Mouse (Mus musculus) heart, adult 2 months (tissue): Measurements from ENCODE around the gene Bmpr1b. TPM values are rescaled to one million over a fixed set of nuclear protein-coding genes. Genes with fewer than 3 reads are reported as not detected.

ENCODE experiments used
- DNase-seq, 2 experiments: peaks; one replicate each; pipeline ENCODE4 v3.0.0; 2021
- H3K27ac ChIP-seq: fragments of 200-600 bp; 2 replicates; pipeline ENCODE4 v1.8.1; 2022
- H3K27me3 ChIP-seq: fragments of 200-500 bp; 2 replicates; pipeline ENCODE4 v1.6.1; 2012; ENCODE audit warnings: mild to moderate bottlenecking, low read length, inconsistent platforms, mixed read lengths; ENCODE audit not compliant: control insufficient read depth, insufficient read depth
- H3K36me3 ChIP-seq: fragments of 200-500 bp; 2 replicates; pipeline ENCODE4 v1.6.1; 2012; ENCODE audit warnings: low read length, inconsistent platforms; ENCODE audit not compliant: control insufficient read depth, insufficient read depth
- H3K4me1 ChIP-seq: fragments of 200-500 bp; 2 replicates; pipeline ENCODE4 v1.6.1; 2011; ENCODE audit warnings: low read length; ENCODE audit not compliant: control insufficient read depth, insufficient read depth
- H3K4me3 ChIP-seq: fragments of 200-600 bp; 2 replicates; pipeline ENCODE4 v1.8.1; 2022
- H3K79me2 ChIP-seq: fragments of 200-500 bp; replicated peaks from 2 replicates; pipeline ENCODE4 v1.6.1; 2012; ENCODE audit warnings: mild to moderate bottlenecking, inconsistent platforms, low read length, moderate library complexity, mixed read lengths; ENCODE audit not compliant: control insufficient read depth, insufficient read depth
- H3K9ac ChIP-seq: fragments of 200-500 bp; 2 replicates; pipeline ENCODE4 v1.6.1; 2012; ENCODE audit warnings: low read depth, mild to moderate bottlenecking, control low read depth, inconsistent platforms, low read length, mixed read lengths
- CTCF ChIP-seq: fragments of 200-600 bp; IDR thresholded peaks from 2 replicates; pipeline ENCODE4 v1.8.1; 2022; ENCODE audit warnings: antibody characterized with exemption, mild to moderate bottlenecking, moderate library complexity
- EP300 ChIP-seq: fragments of 200-500 bp; IDR thresholded peaks from 2 replicates; pipeline ENCODE4 v1.6.1; 2011; ENCODE audit warnings: low read depth, low read length, control low read depth; ENCODE audit not compliant: insufficient read depth
- POLR2A ChIP-seq: fragments of 200-500 bp; IDR thresholded peaks from 2 replicates; pipeline ENCODE4 v1.6.1; 2011; ENCODE audit warnings: mild to moderate bottlenecking, low read depth, low read length, control low read depth; ENCODE audit not compliant: insufficient read depth
- WGBS: fragments of 180-500 bp; shearing (Covaris S2); methylation state at CpG from one replicate; pipeline ENCODE4 v1.1.7; 2018; 5-methylcytosine and 5-hydroxymethylcytosine counted together
- intact Hi-C: fragments of 180-260 bp; cut with DNase I; formaldehyde crosslinking; loops from one replicate; pipeline ENCODE4 v1.15.1; 2025
- polyA plus RNA-seq: library from polyadenylated mRNA; depleted of rRNA; stranded (reverse); fragments of >200 nt; gene quantifications from 2 replicates; pipeline ENCODE4 v1.2.3, GENCODE M21; 2012; rRNA removed
- total RNA-seq, 2 experiments: library from RNA; stranded (reverse); gene quantifications; 2 replicates each; pipeline ENCODE4 v1.2.3; 2021

Bmpr1b gene
- total and polyA plus RNA-seq, 3 experiments, result 0.29 to 0.43 (median 0.30) TPM

DNA sequence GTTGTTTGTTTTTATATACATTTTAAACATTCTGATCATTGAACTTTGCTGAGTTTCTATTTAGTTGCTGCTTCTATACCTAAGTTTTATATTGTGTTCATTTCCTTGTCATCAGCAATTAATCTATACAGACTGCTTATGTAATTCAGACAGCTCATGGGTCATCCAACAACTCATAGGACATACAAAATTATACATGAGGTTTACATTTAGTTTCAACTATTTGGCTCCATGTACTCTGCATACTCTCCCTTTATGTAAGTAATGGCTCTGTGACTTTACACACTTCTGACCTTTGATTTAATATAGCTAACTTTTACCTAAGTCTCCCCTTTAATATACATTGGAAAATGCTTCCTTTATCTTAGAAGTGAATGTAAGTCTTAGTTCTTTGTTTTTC is 371.9 kb downstream of the Bmpr1b start:
- Histone ChIP-seq H3K4me3 (no peak overlapping the region), H3K4me1 (no peaks in the 10 kb centered on the region), H3K9ac (no peak overlapping the region), H3K79me2 (no peaks in the 10 kb centered on the region), H3K27me3 (no peaks in the 10 kb centered on the region), H3K27ac (no peak overlapping the region), H3K36me3 (no peaks in the 10 kb centered on the region)
- TF ChIP-seq EP300 (no peak), POLR2A (no peak)
- intact Hi-C loops, result no loop called here
- DNase-seq, result no peak

GRCm38 (mm10) chr3:141794371-141794770 is 374.9 kb downstream of the Bmpr1b start:
- 63% methylated on average over 3 of the region's 3 CpGs for WGBS
- TF ChIP-seq POLR2A, result no peak
- TF ChIP-seq EP300, result no peak
- TF ChIP-seq CTCF, result no peak
- intact Hi-C loops, result no loop called here

GRCm38 (mm10) chr3:141793755-141794154 is 375.5 kb downstream of the Bmpr1b start:
- WGBS, result 74% methylated on average over 2 of the region's 2 CpGs
- TF ChIP-seq EP300 (no peak), CTCF (no peak), POLR2A (no peak)
- intact Hi-C loops, result no loop called here
- Histone ChIP-seq H3K4me3 (no peak overlapping the region), H3K27ac (no peak overlapping the region), H3K36me3 (no peaks in the 10 kb centered on the region), H3K27me3 (no peaks in the 10 kb centered on the region), H3K9ac (no peak overlapping the region), H3K79me2 (no peaks in the 10 kb centered on the region), H3K4me1 (no peaks in the 10 kb centered on the region)
- DNase-seq, result no peak

More at GRCm38 (mm10) chr3:141794371-141794770, 374.9 kb downstream of the Bmpr1b start:
- Histone ChIP-seq H3K27ac (no peak overlapping the region), H3K4me3 (no peak overlapping the region), H3K9ac (no peak overlapping the region), H3K36me3 (no peaks in the 10 kb centered on the region), H3K79me2 (no peaks in the 10 kb centered on the region), H3K4me1 (no peaks in the 10 kb centered on the region), H3K27me3 (no peaks in the 10 kb centered on the region)
- DNase-seq, result no peak

DNA sequence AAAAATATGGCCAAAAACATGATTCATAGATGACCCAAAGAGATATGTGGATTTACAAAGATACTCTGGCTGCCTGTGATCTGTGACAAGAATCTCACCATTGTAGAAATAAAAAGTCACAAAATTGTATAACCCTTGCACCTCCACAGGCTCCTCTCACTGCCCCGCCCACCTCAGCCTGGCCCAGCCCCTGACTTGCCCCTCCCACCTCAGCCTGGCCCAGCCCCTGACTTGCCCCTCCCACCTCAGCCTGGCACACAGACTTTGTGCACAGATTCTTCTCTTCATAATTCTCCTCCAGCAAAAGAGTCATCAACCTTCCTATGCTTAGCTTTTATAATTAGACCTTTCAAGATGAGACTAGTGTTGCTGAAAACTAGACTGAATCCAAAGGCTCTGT is 377.1 kb downstream of the Bmpr1b start:
- Histone ChIP-seq H3K36me3 (no peaks in the 10 kb centered on the region), H3K79me2 (no peaks in the 10 kb centered on the region), H3K4me1 (no peaks in the 10 kb centered on the region), H3K4me3 (no peak overlapping the region), H3K27ac (no peak overlapping the region), H3K27me3 (no peaks in the 10 kb centered on the region), H3K9ac (no peak overlapping the region)
- intact Hi-C loops, result no loop called here
- WGBS, result 63% methylated on average over 1 of the region's 1 CpGs
- TF ChIP-seq POLR2A (no peak), EP300 (no peak), CTCF (no peak)
- DNase-seq, result no peak

- Histone ChIP-seq H3K4me1 (no peaks in the 10 kb centered on the region), H3K36me3 (no peaks in the 10 kb centered on the region), H3K27me3 (no peaks in the 10 kb centered on the region), H3K9ac (no peak overlapping the region), H3K27ac (no peak overlapping the region), H3K4me3 (no peak overlapping the region), H3K79me2 (no peaks in the 10 kb centered on the region)
- TF ChIP-seq CTCF, result no peak
- TF ChIP-seq POLR2A, result no peak
- TF ChIP-seq EP300, result no peak
- intact Hi-C loops, result no loop called here
- WGBS, result 70% methylated on average over 8 of the region's 8 CpGs
- no peak for DNase-seq
Measured at GRCm38 (mm10) chr3:141791026-141791780, 378.0 kb downstream of the Bmpr1b start.

Other genes with a start within 250 kb of the Bmpr1b start
- 100 to 1,000 TPM; 609 to 668 TPM for gene Pdlim5, start 226.3 kb upstream of the Bmpr1b start, total RNA-seq
- gene Pdlim5, start 226.3 kb upstream of the Bmpr1b start, polyA plus RNA-seq, result 508 and 956 TPM in 2 replicates